Mouse (Mus musculus): ENCODE measurements around the gene Foxs1. TPM values are rescaled to one million over a fixed set of nuclear protein-coding genes. Genes with fewer than 3 reads are reported as not detected.

Foxs1 gene
- polyA plus RNA-seq, 2 experiments = 0.08 to 0.18 TPM

GRCm38 (mm10) chr2:152916111-152916510, 16.9 kb downstream of the Foxs1 start:
- Histone ChIP-seq H3K4me1 (replicated peaks; ENCODE audit: control insufficient read depth in 2 of 2, insufficient read depth in 2 of 2, low read length in 1 of 2) (peaks cover 0 to 2% of the 10 kb centered on the region in 2 experiments; a peak in 1 of 4 replicates), H3K9me3 (ENCODE audit: control insufficient read depth, low read length) (no peaks in the 10 kb centered on the region), H3K27ac (no peak overlapping the region), H3K36me3 (replicated peaks; ENCODE audit: control insufficient read depth, insufficient read depth, low read depth) (no peaks in the 10 kb centered on the region), H3K27me3 (ENCODE audit: control insufficient read depth, insufficient read depth, low read length) (peaks cover 18% of the 10 kb centered on the region), H3K4me2 (ENCODE audit: low read depth) (no peak overlapping the region), H3K4me3 (ENCODE audit: insufficient read depth in 1 of 2, low read depth in 2 of 2, low read length in 2 of 2) (no peak overlapping the region), H3K9ac (replicated peaks) (no peak overlapping the region)
- 65% methylated on average over 5 of the region's 5 CpGs for WGBS (ENCODE audit: insufficient replicate concordance)
- TF ChIP-seq CTCF (IDR thresholded peaks at IDR 0.05; ENCODE audit: low read depth) (no peak), EP300 (IDR thresholded peaks at IDR 0.05; ENCODE audit: low read depth) (no peak)
- DNase-seq (ENCODE audit: low read depth in 3 of 3, low spot score in 3 of 3) (no peak), ATAC-seq (ENCODE audit: insufficient read depth) (no peak)

DNA sequence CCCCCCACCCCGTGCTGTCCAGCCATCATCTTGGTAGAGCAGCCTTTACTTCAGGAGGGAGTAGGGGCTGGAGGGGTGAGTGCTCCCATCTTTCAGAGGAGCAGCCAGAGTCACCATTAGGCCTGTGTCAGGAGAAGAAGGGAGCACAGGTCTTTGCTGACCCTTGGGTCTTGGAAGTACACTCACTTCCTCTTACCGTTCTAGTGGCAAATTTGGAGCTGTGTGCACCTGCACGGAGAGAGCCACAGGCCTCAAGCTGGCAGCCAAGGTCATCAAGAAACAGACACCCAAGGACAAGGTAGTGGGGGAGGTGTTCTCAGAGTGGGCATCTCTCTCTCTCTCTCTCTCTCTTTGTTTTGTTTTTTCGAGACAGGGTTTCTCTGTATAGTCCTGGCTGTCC, 17.6 kb downstream of the Foxs1 start:
- peaks cover 18% of the 10 kb centered on the region for H3K27me3 ChIP-seq (ENCODE audit: control insufficient read depth, insufficient read depth, low read length)
- peaks cover 0 to 2% of the 10 kb centered on the region in 2 experiments; a peak in 1 of 4 replicates for H3K4me1 ChIP-seq (replicated peaks; ENCODE audit: control insufficient read depth in 2 of 2, insufficient read depth in 2 of 2, low read length in 1 of 2)
- no peaks in the 10 kb centered on the region for H3K36me3 ChIP-seq (replicated peaks; ENCODE audit: control insufficient read depth, insufficient read depth, low read depth)
- no peaks in the 10 kb centered on the region for H3K9me3 ChIP-seq (ENCODE audit: control insufficient read depth, low read length)
- no peak overlapping the region for H3K4me3 ChIP-seq (ENCODE audit: insufficient read depth in 1 of 2, low read depth in 2 of 2, low read length in 2 of 2)
- no peak overlapping the region for H3K4me2 ChIP-seq (ENCODE audit: low read depth)
- DNase-seq (ENCODE audit: low read depth in 3 of 3, low spot score in 3 of 3) (no peak), ATAC-seq (ENCODE audit: insufficient read depth) (no peak)
- no peak overlapping the region for H3K27ac ChIP-seq
- no peak for TF ChIP-seq EP300 (IDR thresholded peaks at IDR 0.05; ENCODE audit: low read depth)
- no peak for TF ChIP-seq CTCF (IDR thresholded peaks at IDR 0.05; ENCODE audit: low read depth)
- 42% methylated on average over 4 of the region's 4 CpGs for WGBS (ENCODE audit: insufficient replicate concordance)
- H3K9ac ChIP-seq (replicated peaks) = no peak overlapping the region

DNA sequence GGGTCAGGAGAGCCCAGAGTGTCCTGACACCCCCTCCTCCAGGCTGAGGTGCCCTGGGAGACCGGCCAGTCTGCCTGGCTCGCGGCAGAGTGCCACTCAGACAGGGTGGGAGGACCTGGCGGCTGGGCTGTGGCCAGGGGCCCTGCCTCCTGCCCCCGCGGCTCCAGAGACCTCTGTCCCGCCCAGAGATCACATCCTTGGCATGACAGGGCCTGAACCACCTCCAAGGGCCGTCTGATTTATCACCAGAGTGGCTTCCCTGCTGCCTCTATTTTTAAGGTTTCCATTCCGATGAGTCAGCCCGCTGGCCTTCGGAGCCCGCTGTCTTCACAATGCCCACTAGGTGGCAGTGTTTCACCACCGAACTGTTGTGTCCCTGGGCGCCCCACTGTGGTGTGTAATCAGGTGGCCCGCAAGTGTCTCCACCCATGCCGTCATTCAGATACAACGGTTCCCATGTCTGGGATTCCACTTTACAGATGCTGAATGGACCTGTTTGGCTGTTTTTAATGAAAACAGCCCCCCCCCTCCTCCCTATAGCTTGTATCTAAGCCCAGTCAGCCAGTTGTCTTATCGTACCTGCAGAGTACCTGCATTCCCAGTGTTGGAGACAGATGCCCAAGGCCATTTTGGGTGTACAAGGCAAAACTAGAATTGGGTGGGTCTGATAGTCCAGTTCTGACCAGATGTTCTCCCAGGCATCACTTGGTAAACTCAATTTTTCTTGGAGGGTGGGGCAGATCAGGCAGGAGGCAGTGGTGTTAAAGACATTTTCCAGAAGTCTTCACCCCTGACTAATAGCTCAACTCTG, 18.5 kb downstream of the Foxs1 start:
- H3K4me1 ChIP-seq (replicated peaks; ENCODE audit: control insufficient read depth in 2 of 2, insufficient read depth in 2 of 2, low read length in 1 of 2) = peaks cover 0 to 2% of the 10 kb centered on the region in 2 experiments; a peak in 1 of 4 replicates
- H3K4me2 ChIP-seq (ENCODE audit: low read depth) = no peak overlapping the region
- peaks cover 18% of the 10 kb centered on the region for H3K27me3 ChIP-seq (ENCODE audit: control insufficient read depth, insufficient read depth, low read length)
- 0 out of 2 replicates have a peak, but pooled peaks have one; percentile 37 for ATAC-seq (ENCODE audit: insufficient read depth)
- no peak overlapping the region for H3K27ac ChIP-seq
- H3K4me3 ChIP-seq (ENCODE audit: insufficient read depth in 1 of 2, low read depth in 2 of 2, low read length in 2 of 2) = no peak overlapping the region
- DNase-seq (ENCODE audit: low read depth in 3 of 3, low spot score in 3 of 3) = peak; percentile 52 to 72 (median 52)
- H3K36me3 ChIP-seq (replicated peaks; ENCODE audit: control insufficient read depth, insufficient read depth, low read depth) = no peaks in the 10 kb centered on the region
- H3K9ac ChIP-seq (replicated peaks) = no peak overlapping the region
- H3K9me3 ChIP-seq (ENCODE audit: control insufficient read depth, low read length) = no peaks in the 10 kb centered on the region
- peak; percentile 98 for TF ChIP-seq CTCF (IDR thresholded peaks at IDR 0.05; ENCODE audit: low read depth)
- TF ChIP-seq EP300 (IDR thresholded peaks at IDR 0.05; ENCODE audit: low read depth) = no peak
- WGBS (ENCODE audit: insufficient replicate concordance) = 4% methylated on average over 18 of the region's 18 CpGs

GRCm38 (mm10) chr2:152913471-152913870, 19.5 kb downstream of the Foxs1 start:
- Histone ChIP-seq H3K9ac (replicated peaks) (no peak overlapping the region), H3K4me3 (ENCODE audit: insufficient read depth in 1 of 2, low read depth in 2 of 2, low read length in 2 of 2) (no peak overlapping the region), H3K27me3 (ENCODE audit: control insufficient read depth, insufficient read depth, low read length) (peaks cover 18% of the 10 kb centered on the region), H3K36me3 (replicated peaks; ENCODE audit: control insufficient read depth, insufficient read depth, low read depth) (no peaks in the 10 kb centered on the region), H3K27ac (no peak overlapping the region), H3K4me2 (ENCODE audit: low read depth) (no peak overlapping the region), H3K9me3 (ENCODE audit: control insufficient read depth, low read length) (no peaks in the 10 kb centered on the region), H3K4me1 (replicated peaks; ENCODE audit: control insufficient read depth in 2 of 2, insufficient read depth in 2 of 2, low read length in 1 of 2) (peaks cover 0 to 2% of the 10 kb centered on the region in 2 experiments; a peak in 1 of 4 replicates)
- 27% methylated on average over 7 of the region's 7 CpGs for WGBS (ENCODE audit: insufficient replicate concordance)
- TF ChIP-seq CTCF (IDR thresholded peaks at IDR 0.05; ENCODE audit: low read depth) (no peak), EP300 (IDR thresholded peaks at IDR 0.05; ENCODE audit: low read depth) (no peak)
- no peak for DNase-seq (ENCODE audit: low read depth in 3 of 3, low spot score in 3 of 3)
- no peak for ATAC-seq (ENCODE audit: insufficient read depth)

GRCm38 (mm10) chr2:152911432-152911831, 21.6 kb downstream of the Foxs1 start:
- no peak overlapping the region for H3K4me3 ChIP-seq (ENCODE audit: insufficient read depth in 1 of 2, low read depth in 2 of 2, low read length in 2 of 2)
- no peaks in the 10 kb centered on the region for H3K9me3 ChIP-seq (ENCODE audit: control insufficient read depth, low read length)
- no peak overlapping the region for H3K9ac ChIP-seq (replicated peaks)
- ATAC-seq (ENCODE audit: insufficient read depth) (no peak), DNase-seq (ENCODE audit: low read depth in 3 of 3, low spot score in 3 of 3) (no peak)
- H3K27ac ChIP-seq = no peak overlapping the region
- H3K4me2 ChIP-seq (ENCODE audit: low read depth) = no peak overlapping the region
- TF ChIP-seq EP300 (IDR thresholded peaks at IDR 0.05; ENCODE audit: low read depth) = no peak
- TF ChIP-seq CTCF (IDR thresholded peaks at IDR 0.05; ENCODE audit: low read depth) = no peak
- WGBS (ENCODE audit: insufficient replicate concordance) = 29% methylated on average over 6 of the region's 6 CpGs
- H3K4me1 ChIP-seq (replicated peaks; ENCODE audit: control insufficient read depth in 2 of 2, insufficient read depth in 2 of 2, low read length in 1 of 2) = peaks cover 0 to 2% of the 10 kb centered on the region in 2 experiments; a peak in 1 of 4 replicates
- H3K36me3 ChIP-seq (replicated peaks; ENCODE audit: control insufficient read depth, insufficient read depth, low read depth) = no peaks in the 10 kb centered on the region
- peaks cover 18% of the 10 kb centered on the region for H3K27me3 ChIP-seq (ENCODE audit: control insufficient read depth, insufficient read depth, low read length)

Data from liver, embryonic 14.5 days (tissue).